Comparison of ENCODE assay signal across 24 mouse cellular contexts in genomic region chr10:86218984-86219383, GRCm38 (mm10).
"Had no signal": no experiment of that assay in that cellular context is flagged by ENCODE, and none has a peak within 500 bp of the region (broad histone marks: within the 10 kb centered on the region; RNA-seq: fewer than 3 reads in every experiment).

No protein-coding gene starts in this region.

- H3K27me3 ChIP-seq: heart, embryonic 13.5 days; heart, embryonic 15.5 days; hindbrain, embryonic 13.5 days; hindbrain, embryonic 15.5 days; kidney, embryonic 15.5 days; limb, embryonic 13.5 days; limb, embryonic 15.5 days; liver, embryonic 12.5 days had no signal

- H3K36me3 ChIP-seq: heart, embryonic 13.5 days; heart, embryonic 15.5 days; hindbrain, embryonic 13.5 days; hindbrain, embryonic 15.5 days; kidney, embryonic 15.5 days; limb, embryonic 13.5 days; limb, embryonic 15.5 days; liver, embryonic 12.5 days had no signal

- H3K27ac ChIP-seq: gastrocnemius, adult 2 months; heart, embryonic 13.5 days; heart, embryonic 15.5 days; hindbrain, embryonic 13.5 days; hindbrain, embryonic 15.5 days; hindbrain, postnatal 0 days; kidney, embryonic 15.5 days; kidney, postnatal 0 days; limb, embryonic 13.5 days; limb, embryonic 15.5 days; liver, embryonic 12.5 days; liver, embryonic 14.5 days had no signal

- H3K9ac ChIP-seq: heart, embryonic 13.5 days; heart, embryonic 15.5 days; hindbrain, embryonic 13.5 days; hindbrain, embryonic 15.5 days; kidney, embryonic 15.5 days; limb, embryonic 13.5 days; limb, embryonic 15.5 days; liver, embryonic 12.5 days; liver, embryonic 14.5 days had no signal

- H3K4me1 ChIP-seq: heart, embryonic 13.5 days; heart, embryonic 15.5 days; hindbrain, embryonic 13.5 days; hindbrain, embryonic 15.5 days; kidney, embryonic 15.5 days; limb, embryonic 13.5 days; limb, embryonic 15.5 days; liver, embryonic 12.5 days had no signal

- DNase-seq: gastrocnemius, adult 2 months; gastrocnemius, postnatal 10 days; gastrocnemius, postnatal 36 days; heart, adult 18-20 months; heart, postnatal 14 days; heart, postnatal 36 days; kidney, adult 11 months; kidney, adult 2 months; kidney, adult 9 months; kidney, postnatal 14 days; kidney, postnatal 36 days; layer of hippocampus, postnatal 36 days; left cerebral cortex, postnatal 4 days had no signal

- H3K4me3 ChIP-seq: gastrocnemius, adult 2 months; heart, embryonic 13.5 days; heart, embryonic 15.5 days; hindbrain, embryonic 13.5 days; hindbrain, embryonic 15.5 days; kidney, embryonic 15.5 days; limb, embryonic 13.5 days; limb, embryonic 15.5 days; liver, embryonic 12.5 days had no signal
